Mouse (Mus musculus) lung, postnatal 0 days (tissue): ENCODE measurements around the gene Gria2.

Experiments used
- CTCF ChIP-seq: IDR thresholded peaks from 2 replicates; pipeline ENCODE4 v1.5.1; 2016; ENCODE audit warnings: antibody characterized with exemption, mild to moderate bottlenecking
- EP300 ChIP-seq: IDR thresholded peaks from 2 replicates; pipeline ENCODE4 v1.6.1; 2016; ENCODE audit warnings: antibody characterized with exemption, mild to moderate bottlenecking, control low read depth

DNA sequence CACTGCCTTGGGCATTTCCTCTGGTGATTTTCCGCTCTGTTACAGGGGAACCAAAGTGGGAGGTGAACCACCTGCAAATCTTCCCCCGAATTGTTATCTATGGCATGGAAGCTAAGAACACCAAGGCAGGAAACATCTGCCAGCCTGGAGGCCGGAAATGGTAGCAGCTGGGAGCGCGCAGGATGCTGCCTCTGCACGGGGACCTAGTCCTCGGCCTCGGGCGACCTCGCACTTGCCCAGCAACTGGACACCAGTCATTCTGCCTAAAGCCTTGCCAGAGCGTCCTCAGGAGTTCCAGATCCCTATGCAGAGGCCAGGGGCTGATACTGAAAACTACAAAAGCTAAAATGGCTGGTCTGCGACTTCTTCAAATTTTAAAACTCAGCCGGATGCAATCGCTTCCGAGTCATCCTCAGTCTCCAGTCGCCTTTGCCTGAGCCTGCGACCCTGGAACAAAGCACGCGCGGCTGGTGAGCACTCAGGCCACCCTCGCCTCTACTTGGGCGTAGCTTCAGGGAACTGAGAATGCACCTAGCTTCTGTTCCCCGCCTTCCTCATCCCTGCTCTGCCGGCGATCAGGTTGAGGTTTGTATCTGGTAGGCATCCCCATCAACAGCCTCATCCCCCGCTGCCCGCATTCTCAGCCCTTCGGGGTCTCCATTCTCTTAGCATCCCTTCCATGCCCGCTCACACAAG, 2.2 kb downstream of the Gria2 start:
- no peak for TF ChIP-seq CTCF
- no peak for TF ChIP-seq EP300
